Mouse (Mus musculus) E14TG2a.4 (cell line): Measurements from ENCODE around the gene Add1.

Experiments used
- H3K27me3 ChIP-seq: 2 replicates; pipeline ENCODE4 v1.6.1; 2014; ENCODE audit warnings: low read length, control low read depth; ENCODE audit not compliant: insufficient read depth
- H3K36me3 ChIP-seq: 2 replicates; pipeline ENCODE4 v1.6.1; 2014; ENCODE audit warnings: low read length, control low read depth; ENCODE audit not compliant: insufficient read depth
- H3K4me1 ChIP-seq: replicated peaks from 2 replicates; pipeline ENCODE4 v1.6.1; 2014; ENCODE audit warnings: low read depth, low read length, control low read depth
- H3K4me3 ChIP-seq: replicated peaks from 2 replicates; pipeline ENCODE4 v1.5.1; 2014; ENCODE audit warnings: mild to moderate bottlenecking, low read length
- H3K9me3 ChIP-seq: 2 replicates; pipeline ENCODE4 v1.6.1; 2014; ENCODE audit warnings: low read length, control low read depth
- CTCF ChIP-seq: conservative IDR thresholded peaks from 2 replicates; pipeline ENCODE4 v1.5.1; 2014; ENCODE audit warnings: low read length
- NANOG ChIP-seq: IDR thresholded peaks from 2 replicates; pipeline ENCODE4 v1.6.1; 2014; ENCODE audit warnings: borderline replicate concordance, low read length, mixed read lengths
- POU5F1 ChIP-seq: IDR thresholded peaks from 2 replicates; pipeline ENCODE4 v1.6.1; 2014; ENCODE audit warnings: low read length, borderline replicate concordance

The Add1 gene

GRCm38 (mm10) chr5:34533066-34533465, 40.4 kb upstream of the Add1 start:
- H3K36me3 ChIP-seq, result no peaks in the 10 kb centered on the region
- H3K9me3 ChIP-seq, result peaks cover 7% of the 10 kb centered on the region; the same call in 1 of the 2 replicates
- TF ChIP-seq POU5F1, result no peak
- TF ChIP-seq NANOG, result no peak
- TF ChIP-seq CTCF, result no peak
- H3K4me3 ChIP-seq, result no peak overlapping the region
- H3K4me1 ChIP-seq, result peaks cover 1% of the 10 kb centered on the region
- peaks cover 9% of the 10 kb centered on the region; the same call in 1 of the 2 replicates for H3K27me3 ChIP-seq

GRCm38 (mm10) chr5:34533820-34534219, 39.6 kb upstream of the Add1 start:
- Histone ChIP-seq H3K27me3 (0 out of 2 replicates have a peak, but pooled peaks cover 2% of the 10 kb centered on the region), H3K9me3 (peaks cover 7% of the 10 kb centered on the region; the same call in 1 of the 2 replicates), H3K36me3 (no peaks in the 10 kb centered on the region), H3K4me3 (no peak overlapping the region), H3K4me1 (peaks cover 4% of the 10 kb centered on the region)
- TF ChIP-seq CTCF (no peak), NANOG (no peak), POU5F1 (no peak)

GRCm38 (mm10) chr5:34534776-34535581, 38.5 kb upstream of the Add1 start:
- Histone ChIP-seq H3K9me3 (peaks cover 7% of the 10 kb centered on the region; the same call in 1 of the 2 replicates), H3K4me1 (peaks cover 9% of the 10 kb centered on the region), H3K36me3 (no peaks in the 10 kb centered on the region), H3K4me3 (no peak overlapping the region), H3K27me3 (peaks cover 11% of the 10 kb centered on the region; the same call in 1 of the 2 replicates)
- TF ChIP-seq POU5F1 (no peak), CTCF (no peak), NANOG (no peak)

DNA sequence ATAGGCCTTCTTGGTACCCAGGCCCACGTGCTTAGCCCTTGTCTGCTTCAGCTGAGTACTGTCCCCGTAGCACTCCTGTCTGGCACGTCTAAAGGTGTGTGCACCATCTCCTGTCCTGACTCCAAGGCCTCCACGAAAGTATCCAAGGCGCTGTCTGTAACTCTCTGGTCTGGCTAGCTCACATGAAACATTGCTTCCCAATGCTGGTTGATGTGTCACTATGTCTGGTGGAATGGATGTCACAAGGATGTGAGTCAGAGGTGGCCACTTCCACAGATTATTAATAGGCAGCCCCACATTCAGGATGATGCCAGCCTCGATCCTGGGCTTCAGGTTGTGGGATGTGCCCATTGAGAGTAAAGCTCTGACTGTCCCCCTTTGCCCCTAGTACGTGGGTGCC, 37.6 kb upstream of the Add1 start:
- TF ChIP-seq NANOG, result no peak
- TF ChIP-seq CTCF, result no peak
- TF ChIP-seq POU5F1, result no peak
- Histone ChIP-seq H3K9me3 (peaks cover 7% of the 10 kb centered on the region; the same call in 1 of the 2 replicates), H3K4me3 (no peak overlapping the region), H3K4me1 (peaks cover 9% of the 10 kb centered on the region), H3K27me3 (peaks cover 18% of the 10 kb centered on the region), H3K36me3 (no peaks in the 10 kb centered on the region)

- peaks cover 5% of the 10 kb centered on the region; the same call in 1 of the 2 replicates for H3K9me3 ChIP-seq
- peaks cover 9% of the 10 kb centered on the region for H3K4me1 ChIP-seq
- TF ChIP-seq NANOG, result no peak
- TF ChIP-seq CTCF, result no peak
- no peak overlapping the region for H3K4me3 ChIP-seq
- H3K27me3 ChIP-seq, result peaks cover 29% of the 10 kb centered on the region
- H3K36me3 ChIP-seq, result no peaks in the 10 kb centered on the region
These were observed 35.4 kb upstream of the Add1 start for GRCm38 (mm10) chr5:34538079-34538478.

GRCm38 (mm10) chr5:34538527-34538926, 34.9 kb upstream of the Add1 start:
- H3K4me3 ChIP-seq, result no peak overlapping the region
- H3K4me1 ChIP-seq, result peaks cover 9% of the 10 kb centered on the region
- H3K36me3 ChIP-seq, result no peaks in the 10 kb centered on the region
- H3K27me3 ChIP-seq, result peaks cover 29% of the 10 kb centered on the region
- TF ChIP-seq NANOG, result no peak
- peak; percentile 29 for TF ChIP-seq CTCF
- H3K9me3 ChIP-seq, result 0 out of 2 replicates have a peak, but pooled peaks cover under 1% of the 10 kb centered on the region

GRCm38 (mm10) chr5:34539121-34539520, 34.3 kb upstream of the Add1 start:
- no peak overlapping the region for H3K4me3 ChIP-seq
- H3K4me1 ChIP-seq, result peaks cover 9% of the 10 kb centered on the region
- TF ChIP-seq CTCF, result no peak
- no peak for TF ChIP-seq NANOG
- no peak for TF ChIP-seq POU5F1
- H3K36me3 ChIP-seq, result no peaks in the 10 kb centered on the region
- no peaks in the 10 kb centered on the region for H3K9me3 ChIP-seq
- peaks cover 29% of the 10 kb centered on the region for H3K27me3 ChIP-seq

GRCm38 (mm10) chr5:34542166-34542565, 31.3 kb upstream of the Add1 start:
- H3K36me3 ChIP-seq, result no peaks in the 10 kb centered on the region

GRCm38 (mm10) chr5:34543114-34543513, 30.4 kb upstream of the Add1 start:
- TF ChIP-seq NANOG (no peak), POU5F1 (no peak), CTCF (no peak)
- H3K27me3 ChIP-seq, result peaks cover 29% of the 10 kb centered on the region
- H3K4me3 ChIP-seq, result no peak overlapping the region
- H3K9me3 ChIP-seq, result no peaks in the 10 kb centered on the region
- no peaks in the 10 kb centered on the region for H3K36me3 ChIP-seq
- H3K4me1 ChIP-seq, result peaks cover 16% of the 10 kb centered on the region

More at GRCm38 (mm10) chr5:34542166-34542565, 31.3 kb upstream of the Add1 start:
- Histone ChIP-seq H3K9me3 (no peaks in the 10 kb centered on the region), H3K27me3 (peaks cover 29% of the 10 kb centered on the region), H3K4me1 (peaks cover 17% of the 10 kb centered on the region), H3K4me3 (no peak overlapping the region)
- TF ChIP-seq POU5F1, result no peak
- TF ChIP-seq NANOG, result no peak
- TF ChIP-seq CTCF, result no peak
